Mouse (Mus musculus): Measurements from ENCODE around the gene Nkg7.
"Not testable (repeated sequence)": the region's sequence is repeated elsewhere in the genome, so short reads cannot be mapped to it uniquely, and the experiment has no call there.

Gene Nkg7

DNA sequence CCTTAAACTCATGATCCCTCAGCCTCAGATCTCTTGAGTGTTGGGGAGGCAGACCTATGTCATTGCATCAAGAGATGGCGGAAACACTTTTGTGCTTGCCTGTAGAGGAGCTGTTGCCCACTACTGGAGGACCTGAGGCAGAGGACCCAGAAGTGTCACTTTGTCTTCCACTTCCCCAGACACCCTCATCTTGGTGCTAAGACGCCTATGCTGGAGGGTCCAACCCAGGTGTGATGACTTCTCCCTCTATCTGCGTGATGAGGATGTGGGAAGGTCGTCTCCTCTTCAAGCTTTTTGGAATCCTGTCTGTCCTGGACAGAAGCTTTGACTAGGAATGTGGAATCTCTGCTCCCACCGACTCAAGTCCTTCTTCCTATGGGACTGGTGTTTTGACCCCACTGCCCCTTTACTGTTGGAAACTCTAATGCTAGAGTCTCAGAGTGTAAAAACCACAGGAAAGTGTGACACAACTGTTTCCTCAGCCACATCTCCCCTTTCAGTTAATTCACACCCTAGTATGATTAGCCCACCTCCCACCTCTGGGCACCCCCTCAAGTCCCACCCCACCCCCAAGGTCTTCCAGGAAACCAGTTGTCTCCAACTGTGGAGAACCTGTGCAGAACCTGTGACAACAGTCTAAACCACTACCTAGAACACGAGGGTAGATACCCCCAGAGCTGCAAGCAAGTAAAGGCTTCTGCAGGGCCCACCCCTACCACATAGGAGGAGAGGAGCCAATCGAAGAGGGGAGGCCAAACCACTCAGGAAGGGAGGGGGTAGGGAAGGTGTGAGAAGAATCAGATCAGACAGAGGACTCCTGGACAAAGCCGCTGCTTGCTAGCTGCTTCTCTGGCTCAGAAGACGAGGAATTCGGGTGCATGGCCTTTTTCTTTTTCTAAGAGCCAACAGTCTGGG lies at the start of gene Nkg7:
TSS of gene Nkg7 (plus strand) at position 733 of the 915 bp plus-strand sequence.
- DNase-seq (ENCODE audit: extremely low spot score, low read depth, low spot score) = no peak

GRCm38 (mm10) chr7:43392349-43393121 lies 44.3 kb upstream of the Nkg7 start:
- DNase-seq (ENCODE audit: extremely low spot score, low read depth, low spot score) = no peak

DNA sequence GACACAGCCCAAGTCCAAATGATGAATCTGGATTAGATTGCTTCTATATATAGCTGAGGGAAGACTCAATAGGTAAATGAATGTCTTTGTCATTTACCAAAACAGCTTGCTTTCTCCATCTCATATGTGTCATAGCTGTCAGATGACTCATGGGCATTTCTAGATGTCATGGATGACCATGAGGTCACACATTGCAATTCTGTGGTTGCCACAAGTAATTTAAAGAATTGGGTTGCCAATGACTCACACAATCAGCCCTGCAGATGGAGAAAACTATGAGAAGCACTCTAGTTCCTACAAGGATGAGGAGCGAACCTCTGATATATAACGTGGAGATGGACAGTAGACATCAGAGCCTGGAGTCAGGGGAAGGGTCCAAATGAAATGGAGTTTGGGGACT lies 37.4 kb upstream of the Nkg7 start:
- DNase-seq (ENCODE audit: extremely low spot score, low read depth, low spot score) = no peak

DNA sequence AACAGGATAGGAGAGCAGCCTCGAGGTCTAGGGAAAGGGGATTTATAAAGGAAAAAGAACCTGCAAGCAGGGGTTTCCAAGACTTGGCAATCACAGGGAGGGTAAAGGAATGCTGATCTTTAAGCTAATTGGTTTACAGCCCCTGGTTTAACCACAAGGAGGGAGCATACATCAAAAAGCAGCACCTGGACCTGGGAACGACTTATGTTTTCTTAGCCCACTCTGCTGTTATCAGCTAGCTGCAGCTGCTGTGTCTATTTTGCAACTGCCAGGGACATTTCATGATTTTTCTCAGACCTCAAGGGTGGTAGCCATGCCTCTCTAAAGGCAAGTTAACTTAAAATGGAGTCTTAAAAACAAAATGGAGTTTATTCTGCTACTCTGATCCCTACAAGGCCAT lies 34.2 kb upstream of the Nkg7 start:
- DNase-seq (ENCODE audit: extremely low spot score, low read depth, low spot score) = no peak

- DNase-seq (ENCODE audit: extremely low spot score, low read depth, low spot score) = no peak
These were observed 29.3 kb upstream of the Nkg7 start for GRCm38 (mm10) chr7:43407573-43407972.

- no peak for DNase-seq (ENCODE audit: extremely low spot score, low read depth, low spot score)
These were observed 28.7 kb upstream of the Nkg7 start, which contains the start of gene Siglecg for GRCm38 (mm10) chr7:43408131-43408553. Gene Siglecg, plus strand, starts transcription at chr7:43408204.

DNA sequence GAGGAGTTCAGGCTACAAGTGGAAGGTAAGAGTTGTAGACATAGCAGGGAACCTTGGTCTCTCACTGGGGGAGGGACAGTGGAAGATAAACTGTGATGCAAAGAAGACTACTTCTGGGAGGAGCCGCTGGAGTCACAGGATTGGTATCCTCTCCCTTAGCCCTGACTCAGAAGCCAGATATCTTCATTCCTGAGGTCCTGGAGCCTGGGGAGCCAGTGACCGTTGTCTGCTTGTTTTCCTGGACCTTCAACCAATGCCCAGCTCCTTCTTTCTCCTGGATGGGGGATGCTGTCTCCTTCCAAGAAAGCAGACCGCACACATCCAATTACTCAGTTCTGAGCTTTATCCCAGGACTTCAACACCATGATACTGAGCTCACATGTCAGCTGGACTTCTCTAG lies 27.8 kb upstream of the Nkg7 start:
- DNase-seq (ENCODE audit: extremely low spot score, low read depth, low spot score) = no peak

DNA sequence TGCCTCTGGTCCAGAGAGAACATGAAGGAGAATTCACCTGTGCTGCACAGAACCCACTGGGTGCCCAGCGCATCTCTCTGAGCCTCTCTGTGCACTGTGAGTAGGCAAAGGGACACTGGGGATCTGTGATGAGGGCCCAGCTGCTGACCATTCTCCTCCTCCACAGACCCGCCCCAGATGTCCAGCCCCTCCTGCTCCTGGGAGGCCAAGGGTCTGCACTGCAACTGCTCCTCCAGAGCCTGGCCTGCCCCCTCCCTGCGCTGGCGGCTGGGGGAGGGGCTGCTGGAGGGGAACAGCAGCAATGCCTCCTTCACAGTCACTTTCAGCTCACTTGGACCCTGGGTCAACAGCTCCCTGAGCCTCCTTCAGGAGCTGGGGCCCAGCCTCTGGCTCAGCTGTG lies 25.1 kb upstream of the Nkg7 start:
- not testable (repeated sequence) for DNase-seq (ENCODE audit: extremely low spot score, low read depth, low spot score)

GRCm38 (mm10) chr7:43417298-43417697 lies 19.6 kb upstream of the Nkg7 start:
- DNase-seq (ENCODE audit: extremely low spot score, low read depth, low spot score) = no peak

- DNase-seq (ENCODE audit: extremely low spot score, low read depth, low spot score) = peak; percentile 12
These were observed 13.8 kb upstream of the Nkg7 start for GRCm38 (mm10) chr7:43422995-43423617.

GRCm38 (mm10) chr7:43423991-43424625 lies 12.8 kb upstream of the Nkg7 start:
- no peak for DNase-seq (ENCODE audit: extremely low spot score, low read depth, low spot score)

- no peak for DNase-seq (ENCODE audit: extremely low spot score, low read depth, low spot score)
These were observed 9.5 kb upstream of the Nkg7 start, which contains the start of gene Lim2 for GRCm38 (mm10) chr7:43427406-43427805. Gene Lim2, plus strand, starts transcription at chr7:43427670.

- no peak for DNase-seq (ENCODE audit: extremely low spot score, low read depth, low spot score)
These were observed 7.4 kb upstream of the Nkg7 start for GRCm38 (mm10) chr7:43429500-43429899.

GRCm38 (mm10) chr7:43432891-43433290 lies 4.0 kb upstream of the Nkg7 start:
- DNase-seq (ENCODE audit: extremely low spot score, low read depth, low spot score) = no peak

DNA sequence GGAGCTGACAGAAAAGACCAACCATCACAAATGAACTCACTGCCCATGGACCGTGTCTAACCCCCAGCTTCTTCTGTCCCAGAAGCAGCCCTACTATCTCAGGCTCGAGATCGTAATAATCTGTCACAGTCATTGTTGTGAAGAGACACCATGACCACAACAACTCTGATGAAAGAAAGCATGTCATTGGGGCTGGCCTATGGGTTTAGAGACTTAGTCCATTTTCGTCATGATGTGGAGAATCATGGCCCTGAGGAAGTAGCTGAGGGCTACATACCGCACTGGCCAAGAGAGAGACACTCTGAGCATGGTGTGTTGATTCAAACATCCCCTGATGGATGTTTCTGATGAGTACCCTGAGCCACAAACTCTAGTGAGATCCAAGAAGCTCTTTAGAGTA lies 2.2 kb upstream of the Nkg7 start:
- DNase-seq (ENCODE audit: extremely low spot score, low read depth, low spot score) = no peak

- DNase-seq (ENCODE audit: extremely low spot score, low read depth, low spot score) = no peak
These were observed 1.7 kb downstream of the Nkg7 start for GRCm38 (mm10) chr7:43438611-43439010.

DNA sequence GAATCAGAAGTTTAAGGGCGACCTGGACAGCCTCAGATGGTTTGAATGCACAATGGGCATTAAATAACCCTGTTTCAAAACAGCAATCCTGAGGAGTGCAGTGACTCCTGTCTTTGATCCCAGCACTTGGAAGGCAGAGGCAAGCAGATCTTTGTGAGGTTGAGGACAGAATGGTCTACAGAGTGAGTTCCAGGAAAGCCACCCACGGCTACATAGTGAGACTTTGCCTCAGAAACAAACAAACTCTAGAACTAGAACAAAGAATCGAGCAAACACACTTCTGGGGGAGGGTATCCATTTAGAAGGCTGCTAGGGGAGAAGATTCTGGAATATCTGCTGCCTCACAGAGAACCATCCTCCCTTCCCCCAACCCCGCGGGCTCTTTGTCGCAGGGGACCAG lies 3.6 kb downstream of the Nkg7 start, which contains the start of gene Cldnd2:
TSS of gene Cldnd2 (plus strand) at position 301 of the 400 bp plus-strand sequence.
- DNase-seq (ENCODE audit: extremely low spot score, low read depth, low spot score) = no peak

DNA sequence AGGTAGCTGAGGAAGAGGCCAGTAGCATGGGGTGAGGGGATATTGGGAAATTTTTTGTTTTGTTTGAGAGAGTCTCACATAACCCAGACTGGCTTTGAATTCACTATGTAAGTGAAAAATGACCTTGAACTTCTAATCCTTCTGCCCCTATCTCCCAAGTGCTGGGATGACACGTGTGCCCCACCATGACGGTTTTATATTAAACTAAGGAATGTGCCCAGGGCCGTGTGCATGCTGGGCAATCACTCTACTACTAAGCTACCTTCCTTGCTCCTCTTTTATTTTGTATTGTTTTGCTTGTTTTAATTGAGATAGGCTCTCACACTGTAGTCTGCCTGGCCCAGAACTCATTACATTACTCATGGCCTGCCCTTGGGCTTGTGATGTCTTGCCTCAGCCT lies 4.2 kb downstream of the Nkg7 start:
- no peak for DNase-seq (ENCODE audit: extremely low spot score, low read depth, low spot score)

DNA sequence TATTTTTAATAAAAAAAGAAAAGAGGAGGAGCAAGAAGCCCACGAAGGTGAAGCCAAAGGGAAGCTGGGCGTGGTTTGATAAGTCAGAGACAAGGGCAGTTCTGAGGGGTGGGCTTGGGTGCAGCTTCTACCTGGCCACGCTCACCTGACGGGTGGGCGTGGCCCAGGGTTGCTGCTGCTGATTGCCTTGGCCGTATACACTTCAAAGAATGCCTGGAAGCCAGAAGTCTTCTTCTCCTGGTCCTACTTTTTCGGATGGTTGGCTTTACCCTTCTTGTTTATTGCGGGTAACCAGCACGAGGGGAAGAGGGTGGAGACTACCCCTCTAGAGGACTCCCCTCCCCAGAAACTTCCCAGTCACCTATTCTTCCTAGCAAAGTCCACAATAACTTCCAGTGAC lies 5.8 kb downstream of the Nkg7 start:
- no peak for DNase-seq (ENCODE audit: extremely low spot score, low read depth, low spot score)

GRCm38 (mm10) chr7:43443126-43443916 lies 6.4 kb downstream of the Nkg7 start:
- DNase-seq (ENCODE audit: extremely low spot score, low read depth, low spot score) = peak; percentile 41
